Mouse (Mus musculus) CH12.LX (cell line): ENCODE measurements around the gene Hist1h2bj. TPM values are rescaled to one million over a fixed set of nuclear protein-coding genes. Genes with fewer than 3 reads are reported as not detected.
A peak's percentile ranks its signal among the peaks of the same experiment; 100 is the strongest.

Experiments
- DNase-seq: peaks from one replicate; pipeline ENCODE4 v3.0.0-alpha.2; 2013; ENCODE audit errors: extremely low read depth
- H3K27ac ChIP-seq: 2 replicates; pipeline ENCODE4 v1.5.1; 2012; ENCODE audit warnings: low read depth, mild to moderate bottlenecking, control low read depth, moderate library complexity; ENCODE audit not compliant: insufficient read depth
- H3K27me3 ChIP-seq: replicated peaks from 2 replicates; pipeline ENCODE3; 2012; ENCODE audit warnings: inconsistent platforms
- H3K36me3 ChIP-seq, 2 experiments: replicated peaks in 1 of 2; 2 replicates each; pipeline versions ENCODE3 to v1.6.1; 2012; ENCODE audit warnings: inconsistent platforms in 1 of 2, low read length in 1 of 2, mild to moderate bottlenecking in 1 of 2, mixed read lengths in 1 of 2, moderate library complexity in 1 of 2; ENCODE audit not compliant: control insufficient read depth in 1 of 2, insufficient read depth in 1 of 2
- H3K4me1 ChIP-seq, 2 experiments: 2 replicates each; pipeline ENCODE4 v1.6.1; 2012; ENCODE audit warnings: inconsistent platforms in 1 of 2, moderate library complexity in 1 of 2; ENCODE audit not compliant: insufficient read depth in 2 of 2, control insufficient read depth in 1 of 2
- H3K4me2 ChIP-seq: 2 replicates; pipeline ENCODE4 v1.6.1; 2012; ENCODE audit warnings: low read depth, mild to moderate bottlenecking, control low read depth; ENCODE audit not compliant: poor library complexity, insufficient read depth, severe bottlenecking
- H3K4me3 ChIP-seq, 3 experiments: fragments of 150-350 bp in 1 of 3; sonication (generic) in 1 of 3; replicated peaks in 1 of 3; 2 replicates each; pipeline versions ENCODE3 to v1.5.1; 2011 to 2012; ENCODE audit warnings: low read depth in 2 of 3, low read length in 2 of 3, mild to moderate bottlenecking in 2 of 3, moderate library complexity in 2 of 3, control low read depth in 1 of 3, improper control_type of control experiment in 1 of 3, inconsistent platforms in 1 of 3, mixed read lengths in 1 of 3; ENCODE audit not compliant: poor library complexity in 1 of 3
- H3K79me2 ChIP-seq: replicated peaks from 2 replicates; pipeline ENCODE4 v1.6.1; 2012; ENCODE audit warnings: mild to moderate bottlenecking, moderate library complexity; ENCODE audit not compliant: control insufficient read depth, poor library complexity, insufficient read depth, severe bottlenecking; ENCODE audit errors: extremely low read depth
- H3K9ac ChIP-seq: 2 replicates; pipeline ENCODE4 v1.6.1; 2012; ENCODE audit warnings: low read depth, mild to moderate bottlenecking, control low read depth, moderate library complexity; ENCODE audit not compliant: insufficient read depth
- H3K9me3 ChIP-seq: replicated peaks from 2 replicates; pipeline ENCODE3; 2012; ENCODE audit warnings: low read length, inconsistent platforms, mixed read lengths
- CHD1 ChIP-seq: IDR thresholded peaks from 2 replicates; pipeline ENCODE4 v1.6.1; 2012; ENCODE audit warnings: low read depth, low read length, improper control_type of control experiment, inconsistent platforms
- E2F4 ChIP-seq: IDR thresholded peaks from 2 replicates; pipeline ENCODE4 v1.6.1; 2011; ENCODE audit warnings: low read depth, low read length, improper control_type of control experiment; ENCODE audit not compliant: insufficient replicate concordance
- ELF1 ChIP-seq: IDR thresholded peaks from 2 replicates; pipeline ENCODE4 v1.6.1; 2014; ENCODE audit warnings: low read depth, mild to moderate bottlenecking, inconsistent platforms, low read length, improper control_type of control experiment
- IRF4 ChIP-seq: IDR thresholded peaks from 2 replicates; pipeline ENCODE4 v1.6.1; 2014; ENCODE audit warnings: low read depth, mild to moderate bottlenecking, inconsistent platforms, low read length, improper control_type of control experiment
- MAFK ChIP-seq: IDR thresholded peaks from 2 replicates; pipeline ENCODE4 v1.6.1; 2011; ENCODE audit warnings: low read length, improper control_type of control experiment; ENCODE audit not compliant: insufficient replicate concordance
- MAX ChIP-seq: IDR thresholded peaks from 2 replicates; pipeline ENCODE4 v1.6.1; 2011; ENCODE audit warnings: low read length, improper control_type of control experiment
- MEF2A ChIP-seq: IDR thresholded peaks from 2 replicates; pipeline ENCODE4 v1.6.1; 2014; ENCODE audit warnings: low read depth, mild to moderate bottlenecking, inconsistent platforms, low read length, improper control_type of control experiment, borderline replicate concordance
- RCOR1 ChIP-seq: conservative IDR thresholded peaks from 2 replicates; pipeline ENCODE4 v1.6.1; 2012; ENCODE audit warnings: low read depth, mild to moderate bottlenecking, inconsistent platforms, low read length, improper control_type of control experiment
- TBP ChIP-seq: conservative IDR thresholded peaks from 2 replicates; pipeline ENCODE4 v1.6.1; 2011; ENCODE audit warnings: low read depth, low read length, improper control_type of control experiment
- USF1 ChIP-seq: IDR thresholded peaks from 2 replicates; pipeline ENCODE4 v1.6.1; 2014; ENCODE audit warnings: low read depth, mild to moderate bottlenecking, inconsistent platforms, low read length, improper control_type of control experiment
- USF2 ChIP-seq: conservative IDR thresholded peaks from 2 replicates; pipeline ENCODE4 v1.6.1; 2011; ENCODE audit warnings: low read depth, low read length, improper control_type of control experiment
- dilution Hi-C: fragments of 300-500 bp; cut with MboI; formaldehyde crosslinking; loops from 2 replicates; pipeline ENCODE4 v1.14.3; 2020; ENCODE audit warnings: low sequenced_read_pairs; ENCODE audit not compliant: extremely low pct_unique_long_range_greater_than_20kb, extremely low pct_ligation_motif_present
- in situ Hi-C: fragments of 300-500 bp; cut with MboI; formaldehyde crosslinking; loops from 3 replicates; pipeline ENCODE4 v1.14.3; 2019; ENCODE audit warnings: low sequenced_read_pairs, low pct_ligation_motif_present, low pct_unique_long_range_greater_than_20kb, mixed read lengths
- polyA plus RNA-seq: library from polyadenylated mRNA; unstranded; fragments of >175 nt; gene quantifications from 2 replicates; pipeline ENCODE4 v1.2.1, GENCODE M21; 2012; ENCODE audit warnings: low read depth; ENCODE audit not compliant: insufficient read length
- total RNA-seq, 2 experiments: library from RNA; depleted of rRNA; stranded (reverse); fragments of 300-350 nt in 1 of 2; fragments of >200 nt in 1 of 2; gene quantifications; 2 replicates each; pipeline ENCODE4 v1.2.3; 2012 to 2014

Hist1h2bj gene
- total and polyA plus RNA-seq, 3 experiments = 2.5 to 1,790 (median 23.8) TPM

GRCm38 (mm10) chr13:21996101-21996839 is 46.7 kb upstream of the Hist1h2bj start:
- Histone ChIP-seq H3K79me2 (no peaks in the 10 kb centered on the region), H3K4me3 (peak overlapping the region; percentile 48 to 68 (median 56)), H3K4me2 (peak overlapping the region; percentile 74), H3K27ac (no peak overlapping the region), H3K9ac (peak overlapping the region; percentile 56), H3K4me1 (peaks cover 6 to 17% of the 10 kb centered on the region in 2 experiments), H3K36me3 (no peaks in the 10 kb centered on the region), H3K9me3 (peaks cover 3% of the 10 kb centered on the region), H3K27me3 (peaks cover 32% of the 10 kb centered on the region)
- dilution Hi-C loops = no loop called here
- in situ Hi-C loops = no loop called here
- DNase-seq = peak; percentile 76
- no peak for TF ChIP-seq USF2
- TF ChIP-seq TBP = peak; percentile 99
- 0 out of 2 replicates have a peak, but pooled peaks have one; percentile 81 for TF ChIP-seq E2F4
- TF ChIP-seq RCOR1 = no peak
- peak; percentile 92 for TF ChIP-seq MAFK
- TF ChIP-seq ELF1 = peak; percentile 87

DNA sequence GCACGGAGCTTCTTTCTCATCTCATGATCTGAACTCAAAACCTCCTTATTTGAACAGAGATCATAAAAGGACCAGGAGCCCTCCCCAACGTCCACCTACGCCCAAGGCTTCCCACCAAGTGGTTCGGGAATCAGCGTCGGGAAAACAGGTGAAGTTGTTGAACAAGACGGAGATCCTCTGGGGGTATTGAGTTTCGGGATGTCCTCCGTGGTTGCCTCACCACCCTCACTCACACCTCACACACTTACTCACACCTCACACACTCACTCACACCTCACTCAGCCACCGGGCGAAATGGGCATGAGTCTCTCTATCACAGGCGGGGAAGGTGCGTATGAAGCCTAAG is 46.2 kb upstream of the Hist1h2bj start:
- peaks cover 32% of the 10 kb centered on the region for H3K27me3 ChIP-seq

DNA sequence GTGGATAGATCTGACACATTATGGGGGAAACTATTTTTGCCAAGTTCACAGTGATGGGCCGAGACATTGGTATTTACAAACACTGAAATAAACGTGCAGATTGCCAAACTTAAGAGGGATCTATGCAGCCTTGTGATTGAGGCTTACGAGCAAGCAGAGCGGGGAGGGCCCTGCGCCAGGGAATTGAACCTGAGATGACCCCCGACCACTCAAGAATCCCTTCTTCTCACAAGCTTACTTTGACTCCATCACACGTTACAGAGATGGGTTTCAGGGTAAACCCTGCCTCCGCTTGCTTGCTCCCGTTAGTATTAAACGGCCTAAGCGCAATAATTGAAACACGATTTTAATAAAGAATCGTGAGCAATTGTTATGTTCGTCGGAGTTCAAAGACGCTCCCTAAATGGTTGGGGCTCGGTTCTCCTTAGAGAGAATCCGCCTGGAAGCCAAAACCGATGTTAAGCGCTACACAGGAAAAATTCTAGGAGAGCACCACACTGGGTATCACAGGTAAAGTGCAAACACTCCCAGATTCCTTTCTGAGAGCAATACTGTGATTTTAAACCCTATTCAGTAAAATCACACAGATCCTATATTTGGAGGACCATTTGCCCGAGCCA is 45.7 kb upstream of the Hist1h2bj start:
- TF ChIP-seq MEF2A = no peak
- TF ChIP-seq, all 38 proteins: peak for 0
- dilution Hi-C loops (no loop called here), in situ Hi-C loops (no loop called here)
- Histone ChIP-seq H3K79me2 (no peaks in the 10 kb centered on the region), H3K4me3 (peak overlapping the region in 2 of 3 experiments; percentile 52 to 67), H3K9ac (no peak overlapping the region), H3K27me3 (peaks cover 32% of the 10 kb centered on the region), H3K36me3 (no peaks in the 10 kb centered on the region), H3K4me2 (peak overlapping the region; percentile 74), H3K9me3 (no peaks in the 10 kb centered on the region), H3K4me1 (peaks cover 6 to 27% of the 10 kb centered on the region in 2 experiments), H3K27ac (no peak overlapping the region)
- DNase-seq = no peak

More for the DNA sequence above, 46.2 kb upstream of the Hist1h2bj start:
- H3K27ac ChIP-seq = no peak overlapping the region
- no peak for TF ChIP-seq MAX
- TF ChIP-seq USF1 = no peak
- no peak for TF ChIP-seq CHD1
- no peak for TF ChIP-seq IRF4
- TF ChIP-seq E2F4 = no peak
- no peak for DNase-seq
- H3K4me1 ChIP-seq = peaks cover 6 to 22% of the 10 kb centered on the region in 2 experiments
- H3K4me2 ChIP-seq = peak overlapping the region; percentile 74
- no peaks in the 10 kb centered on the region for H3K79me2 ChIP-seq
- peak overlapping the region; percentile 48 to 67 (median 52) for H3K4me3 ChIP-seq
- dilution Hi-C loops (no loop called here), in situ Hi-C loops (no loop called here)
- no peaks in the 10 kb centered on the region for H3K36me3 ChIP-seq
- no peaks in the 10 kb centered on the region for H3K9me3 ChIP-seq
- peak overlapping the region; percentile 56 for H3K9ac ChIP-seq
